Mouse (Mus musculus): ENCODE results near the gene Cdk4. TPM values are rescaled to one million over a fixed set of nuclear protein-coding genes. Genes with fewer than 3 reads are reported as not detected.
"Not testable (repeated sequence)": the region's sequence is repeated elsewhere in the genome, so short reads cannot be mapped to it uniquely, and the experiment has no call there.

Cdk4 gene
- polyA plus RNA-seq, 1 experiment from 2014 or later = 645 TPM

DNA sequence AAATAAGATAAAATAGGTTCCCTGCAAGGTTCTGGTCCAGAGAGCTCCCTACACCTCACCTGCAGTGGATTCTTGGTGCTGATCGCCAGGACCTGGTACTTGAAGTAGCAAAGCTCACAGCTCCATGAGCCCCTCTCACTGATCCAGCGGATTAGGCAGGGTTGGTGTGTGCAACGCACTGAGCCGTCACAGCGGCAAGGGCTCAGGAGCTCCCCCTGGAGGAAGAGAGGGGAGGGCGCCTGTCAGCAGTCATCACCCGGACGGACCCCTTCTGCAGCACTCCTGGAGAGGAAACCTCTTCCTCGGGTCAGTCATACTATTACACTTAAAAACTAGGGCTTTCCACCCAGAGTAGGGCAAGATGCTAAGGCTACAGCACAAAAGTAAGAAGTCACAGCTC, 5.2 kb upstream of the Cdk4 start:
- Histone ChIP-seq H3K9ac (no peak overlapping the region), H3K4me2 (0 out of 2 replicates have a peak overlapping the region, but pooled peaks have one; percentile 89), H3K4me3 (replicated peaks) (0 out of 2 replicates have a peak overlapping the region, but pooled peaks have one; percentile 67), H3K27ac (no peak overlapping the region), H3K27me3 (peaks cover 95% of the 10 kb centered on the region), H3K4me1 (replicated peaks) (peaks cover 32% of the 10 kb centered on the region), H3K36me3 (no peaks in the 10 kb centered on the region), H3K9me3 (replicated peaks) (no peaks in the 10 kb centered on the region)
- peak; percentile 64 for DNase-seq
- 2% methylated on average over 9 of the region's 9 CpGs for WGBS (ENCODE audit: insufficient replicate concordance)
- ATAC-seq (ENCODE audit: low read depth) = no peak

DNA sequence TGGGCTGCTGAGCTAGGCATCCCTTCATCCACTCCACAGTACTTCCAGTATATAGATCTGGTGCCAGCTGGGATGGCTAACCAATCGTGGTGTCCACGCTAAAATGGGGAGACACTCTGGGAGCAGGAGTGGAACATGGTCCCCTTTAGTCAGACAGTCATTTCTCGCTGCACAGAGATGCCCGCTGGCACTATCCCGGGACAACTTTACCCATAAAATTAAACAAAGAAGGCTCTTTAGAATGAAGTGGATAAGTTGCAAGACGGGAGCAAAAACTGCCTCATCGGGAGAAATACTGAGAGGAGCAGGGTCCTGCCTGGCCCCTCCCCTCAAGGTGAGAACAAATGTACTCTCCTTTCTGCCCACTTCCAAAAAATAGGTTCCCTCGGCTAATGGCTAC, 4.6 kb upstream of the Cdk4 start:
- Histone ChIP-seq H3K4me3 (replicated peaks) (peak overlapping the region; percentile 67), H3K4me1 (replicated peaks) (peaks cover 36% of the 10 kb centered on the region), H3K27me3 (peaks cover 90% of the 10 kb centered on the region), H3K9me3 (replicated peaks) (no peaks in the 10 kb centered on the region), H3K27ac (no peak overlapping the region), H3K4me2 (peak overlapping the region; percentile 89), H3K36me3 (no peaks in the 10 kb centered on the region), H3K9ac (no peak overlapping the region)
- ATAC-seq (ENCODE audit: low read depth) (no peak), DNase-seq (no peak)
- 12% methylated on average over 8 of the region's 8 CpGs for WGBS (ENCODE audit: insufficient replicate concordance)

DNA sequence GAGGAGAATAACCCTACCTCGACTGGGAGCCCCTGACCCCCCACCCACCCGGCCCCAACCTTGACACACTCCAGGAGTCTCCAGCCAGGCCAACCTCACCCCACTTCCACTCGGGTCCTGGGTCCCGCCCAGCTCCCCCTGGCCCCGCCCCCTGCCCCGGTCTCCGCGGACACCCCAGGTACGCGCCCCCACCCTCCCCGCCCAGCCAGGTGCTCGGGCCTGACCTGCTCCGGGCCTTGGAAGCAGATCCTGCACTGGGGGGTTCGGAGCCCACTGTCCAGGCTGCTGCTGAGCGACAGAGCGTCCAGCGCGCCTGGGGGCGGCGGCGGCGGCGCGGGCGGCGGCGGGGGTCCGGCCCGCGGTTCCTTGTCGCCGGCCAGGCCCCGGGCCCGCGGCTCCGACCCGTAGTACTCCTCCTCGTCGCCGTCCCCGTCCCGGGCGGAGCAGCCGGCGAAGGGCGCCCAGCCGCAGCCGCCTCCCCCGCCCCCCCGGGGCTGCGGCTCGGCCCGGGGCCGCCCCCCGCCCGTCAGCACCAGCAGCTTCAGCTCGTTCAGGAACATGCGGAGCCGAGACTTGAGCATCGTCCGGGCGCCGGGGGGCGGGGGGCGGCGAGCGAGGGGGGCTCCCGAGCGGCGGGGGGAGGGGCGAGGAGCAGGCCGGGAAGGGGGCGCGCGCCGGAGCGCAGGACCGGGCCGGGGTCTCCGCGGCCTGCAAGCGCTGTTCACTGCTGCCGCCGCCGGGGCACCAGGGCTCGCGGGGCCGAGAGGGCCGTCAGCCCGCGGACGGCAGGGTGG, 4.0 kb upstream of the Cdk4 start:
- 2% methylated on average over 55 of the region's 92 CpGs for WGBS (ENCODE audit: insufficient replicate concordance)
- peaks cover 83% of the 10 kb centered on the region for H3K27me3 ChIP-seq
- H3K4me3 ChIP-seq (replicated peaks) = peak overlapping the region; percentile 67

DNA sequence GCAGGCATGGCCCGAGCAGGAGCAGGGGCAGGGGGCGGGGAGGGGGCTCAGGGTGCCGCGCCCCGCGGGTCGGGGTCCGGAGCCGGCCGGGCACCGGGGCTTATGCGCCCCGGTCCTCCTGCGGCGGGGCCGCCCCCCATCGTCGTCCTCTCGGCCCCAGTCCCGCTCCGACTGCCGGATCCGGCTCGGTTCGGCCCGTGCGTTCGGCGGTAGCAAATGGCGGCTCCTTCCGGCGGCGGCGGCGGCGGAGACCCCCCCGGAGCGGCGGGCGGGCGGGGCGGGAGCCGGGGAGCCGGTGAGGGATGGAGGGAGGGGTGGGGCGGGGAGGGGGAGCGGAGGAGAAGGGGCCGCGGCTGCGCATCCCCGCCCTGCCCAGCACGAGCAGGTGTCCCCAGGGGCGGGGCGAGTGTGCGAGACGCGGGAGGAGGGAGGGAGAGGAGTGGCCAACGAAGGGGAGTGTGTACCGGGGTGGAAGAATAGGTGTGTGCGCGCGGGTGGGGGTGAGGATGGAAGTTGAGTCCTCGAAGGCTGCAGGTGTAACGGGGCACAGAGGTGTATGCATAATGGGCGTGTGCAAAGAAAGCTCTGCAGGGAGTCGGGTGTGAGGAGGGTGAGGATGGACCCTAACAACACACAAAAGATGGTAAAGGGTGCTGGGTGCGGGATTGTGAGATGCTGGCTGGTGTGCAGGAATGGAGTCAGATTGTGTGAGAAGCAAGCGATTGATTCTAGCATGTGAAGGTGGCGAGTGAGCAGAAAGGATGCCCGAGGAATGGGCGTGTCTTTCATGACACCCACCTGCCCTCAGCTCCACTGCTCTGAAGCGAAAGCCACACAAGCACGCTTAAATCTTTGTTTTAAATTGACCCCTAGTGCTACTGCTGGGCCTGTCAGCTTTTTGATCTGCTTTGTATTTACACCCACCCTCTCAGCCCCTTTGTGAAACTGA, 3.1 kb upstream of the Cdk4 start, which contains the start of gene March9:
TSS of gene March9 (minus strand) at position 217 of the 949 bp plus-strand sequence.
- peaks cover 74% of the 10 kb centered on the region for H3K27me3 ChIP-seq
- 2% methylated on average over 62 of the region's 72 CpGs for WGBS (ENCODE audit: insufficient replicate concordance)
- peak within 1 kb of the TSS; percentile 67 for H3K4me3 ChIP-seq (replicated peaks)
- no peaks in the 10 kb centered on the region for H3K9me3 ChIP-seq (replicated peaks)
- DNase-seq = peak; percentile 54
- H3K27ac ChIP-seq = no peak within 1 kb of the TSS
- peaks cover 8% of the 10 kb centered on the region for H3K36me3 ChIP-seq
- peaks cover 51% of the 10 kb centered on the region for H3K4me1 ChIP-seq (replicated peaks)
- peak within 1 kb of the TSS; percentile 63 for H3K9ac ChIP-seq
- ATAC-seq (ENCODE audit: low read depth) = peak; percentile 11; the same call in 1 of the 2 replicates
- peak within 1 kb of the TSS; percentile 89 for H3K4me2 ChIP-seq

More for the DNA sequence above, 4.0 kb upstream of the Cdk4 start:
- Histone ChIP-seq H3K27ac (no peak overlapping the region), H3K4me2 (peak overlapping the region; percentile 89), H3K9me3 (replicated peaks) (no peaks in the 10 kb centered on the region), H3K9ac (peak overlapping the region; percentile 63), H3K36me3 (no peaks in the 10 kb centered on the region; the same call in 1 of the 2 replicates), H3K4me1 (replicated peaks) (peaks cover 42% of the 10 kb centered on the region)
- DNase-seq (no peak), ATAC-seq (ENCODE audit: low read depth) (no peak)

DNA sequence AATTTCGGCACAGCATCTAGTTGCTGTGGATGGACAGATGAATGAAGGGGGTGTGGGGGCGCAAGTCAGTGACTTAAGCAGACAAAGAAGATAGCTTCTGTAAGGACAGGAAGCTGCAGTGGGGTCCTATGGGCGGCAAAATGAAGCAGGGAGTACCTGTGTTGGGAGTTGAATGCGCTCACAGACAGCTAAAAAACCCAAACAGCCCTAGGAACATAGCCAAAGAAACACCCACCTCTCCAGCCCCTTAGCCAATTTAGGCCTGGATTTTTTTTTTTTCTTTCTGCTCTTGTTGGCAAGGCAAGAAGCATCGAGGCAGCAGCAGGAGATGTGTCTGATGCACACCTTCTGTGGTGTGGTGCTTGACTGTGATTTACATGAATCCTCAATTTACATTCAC, 2.2 kb upstream of the Cdk4 start:
- Histone ChIP-seq H3K9ac (no peak overlapping the region), H3K36me3 (peaks cover 17% of the 10 kb centered on the region), H3K9me3 (replicated peaks) (no peaks in the 10 kb centered on the region), H3K4me2 (no peak overlapping the region), H3K27me3 (peaks cover 66% of the 10 kb centered on the region), H3K4me3 (replicated peaks) (no peak overlapping the region), H3K27ac (no peak overlapping the region), H3K4me1 (replicated peaks) (peaks cover 59% of the 10 kb centered on the region)
- ATAC-seq (ENCODE audit: low read depth) (no peak), DNase-seq (no peak)
- WGBS (ENCODE audit: insufficient replicate concordance) = 48% methylated on average over 5 of the region's 5 CpGs

DNA sequence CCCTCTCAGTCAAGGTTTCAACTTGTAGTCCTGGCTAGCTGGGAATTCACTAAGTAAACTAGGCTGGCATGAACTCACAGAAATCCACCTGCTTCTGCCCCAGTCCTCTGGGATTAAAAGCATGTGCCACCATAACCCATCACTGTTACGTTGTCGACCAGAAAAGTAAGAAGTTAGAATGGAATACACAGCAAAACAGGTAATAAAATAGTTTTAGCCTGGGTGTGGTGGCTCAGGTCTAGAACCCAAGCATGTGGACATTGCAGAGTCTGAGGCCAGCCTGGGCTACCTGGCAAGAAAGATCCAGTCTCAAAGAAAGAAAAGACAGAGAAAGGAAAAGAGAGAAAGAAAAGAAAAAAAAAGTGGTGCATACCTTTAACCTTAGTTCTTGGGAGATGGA, 1.8 kb upstream of the Cdk4 start:
- H3K4me2 ChIP-seq = no peak overlapping the region
- H3K9ac ChIP-seq = no peak overlapping the region
- no peak overlapping the region for H3K4me3 ChIP-seq (replicated peaks)
- peaks cover 63% of the 10 kb centered on the region for H3K4me1 ChIP-seq (replicated peaks)
- no peaks in the 10 kb centered on the region for H3K9me3 ChIP-seq (replicated peaks)
- WGBS (ENCODE audit: insufficient replicate concordance) = 64% methylated on average over 2 of the region's 2 CpGs
- ATAC-seq (ENCODE audit: low read depth) (no peak), DNase-seq (no peak)
- H3K27ac ChIP-seq = no peak overlapping the region
- H3K27me3 ChIP-seq = peaks cover 62% of the 10 kb centered on the region
- H3K36me3 ChIP-seq = peaks cover 21% of the 10 kb centered on the region

DNA sequence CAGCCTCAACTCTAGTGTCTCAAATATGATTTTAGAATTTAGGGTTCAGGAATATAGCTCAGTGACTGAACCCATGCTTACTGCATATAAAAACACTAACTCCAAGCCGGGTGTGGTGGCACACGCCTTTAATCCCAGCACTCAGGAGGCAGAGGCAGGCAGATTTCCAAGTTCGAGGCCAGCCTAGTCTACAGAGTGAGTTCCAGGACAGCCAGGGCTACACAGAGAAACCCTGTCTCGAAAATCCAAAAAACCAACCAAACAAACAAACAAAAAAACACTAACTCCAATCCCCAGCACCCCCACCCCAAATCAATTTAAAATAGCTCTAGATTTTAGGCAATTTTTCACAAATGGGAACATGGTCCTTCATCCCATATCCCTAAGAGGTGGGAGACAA, 1.2 kb upstream of the Cdk4 start:
- H3K27me3 ChIP-seq = peaks cover 57% of the 10 kb centered on the region
- 67% methylated on average over 4 of the region's 4 CpGs for WGBS (ENCODE audit: insufficient replicate concordance)
- ATAC-seq (ENCODE audit: low read depth); H3K9ac ChIP-seq; DNase-seq; H3K4me3 ChIP-seq (replicated peaks); H3K9me3 ChIP-seq (replicated peaks); H3K27ac ChIP-seq; H3K4me2 ChIP-seq: not testable (repeated sequence)
- peaks cover 27% of the 10 kb centered on the region for H3K36me3 ChIP-seq
- peaks cover 69% of the 10 kb centered on the region for H3K4me1 ChIP-seq (replicated peaks)

DNA sequence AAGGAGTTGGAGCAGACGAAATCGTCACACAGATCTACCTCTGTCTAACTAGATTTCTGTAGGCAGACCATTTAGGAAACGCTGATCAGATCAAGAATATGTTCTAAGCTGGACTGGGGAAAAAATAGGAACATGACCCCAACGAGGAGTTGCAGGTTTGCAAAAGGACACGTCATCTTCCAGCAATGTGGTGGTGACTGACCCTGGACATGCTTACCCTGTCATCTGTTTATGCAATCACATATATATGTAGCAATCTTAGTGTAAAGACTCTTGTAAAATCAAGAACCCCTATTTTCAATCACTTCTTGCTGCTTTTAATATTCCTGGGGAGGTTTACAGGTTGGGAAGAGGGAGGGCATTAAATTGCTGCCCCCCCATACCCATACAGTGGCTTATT, 831 bp upstream of the Cdk4 start:
- H3K36me3 ChIP-seq = peaks cover 31% of the 10 kb centered on the region
- no peak overlapping the region for H3K27ac ChIP-seq
- peaks cover 73% of the 10 kb centered on the region for H3K4me1 ChIP-seq (replicated peaks)
- ATAC-seq (ENCODE audit: low read depth) (no peak), DNase-seq (no peak)
- 58% methylated on average over 5 of the region's 5 CpGs for WGBS (ENCODE audit: insufficient replicate concordance)
- no peak overlapping the region for H3K9ac ChIP-seq
- H3K27me3 ChIP-seq = peaks cover 53% of the 10 kb centered on the region
- no peaks in the 10 kb centered on the region for H3K9me3 ChIP-seq (replicated peaks)
- peak overlapping the region; percentile 95 for H3K4me2 ChIP-seq
- H3K4me3 ChIP-seq (replicated peaks) = 0 out of 2 replicates have a peak overlapping the region, but pooled peaks have one; percentile 80

DNA sequence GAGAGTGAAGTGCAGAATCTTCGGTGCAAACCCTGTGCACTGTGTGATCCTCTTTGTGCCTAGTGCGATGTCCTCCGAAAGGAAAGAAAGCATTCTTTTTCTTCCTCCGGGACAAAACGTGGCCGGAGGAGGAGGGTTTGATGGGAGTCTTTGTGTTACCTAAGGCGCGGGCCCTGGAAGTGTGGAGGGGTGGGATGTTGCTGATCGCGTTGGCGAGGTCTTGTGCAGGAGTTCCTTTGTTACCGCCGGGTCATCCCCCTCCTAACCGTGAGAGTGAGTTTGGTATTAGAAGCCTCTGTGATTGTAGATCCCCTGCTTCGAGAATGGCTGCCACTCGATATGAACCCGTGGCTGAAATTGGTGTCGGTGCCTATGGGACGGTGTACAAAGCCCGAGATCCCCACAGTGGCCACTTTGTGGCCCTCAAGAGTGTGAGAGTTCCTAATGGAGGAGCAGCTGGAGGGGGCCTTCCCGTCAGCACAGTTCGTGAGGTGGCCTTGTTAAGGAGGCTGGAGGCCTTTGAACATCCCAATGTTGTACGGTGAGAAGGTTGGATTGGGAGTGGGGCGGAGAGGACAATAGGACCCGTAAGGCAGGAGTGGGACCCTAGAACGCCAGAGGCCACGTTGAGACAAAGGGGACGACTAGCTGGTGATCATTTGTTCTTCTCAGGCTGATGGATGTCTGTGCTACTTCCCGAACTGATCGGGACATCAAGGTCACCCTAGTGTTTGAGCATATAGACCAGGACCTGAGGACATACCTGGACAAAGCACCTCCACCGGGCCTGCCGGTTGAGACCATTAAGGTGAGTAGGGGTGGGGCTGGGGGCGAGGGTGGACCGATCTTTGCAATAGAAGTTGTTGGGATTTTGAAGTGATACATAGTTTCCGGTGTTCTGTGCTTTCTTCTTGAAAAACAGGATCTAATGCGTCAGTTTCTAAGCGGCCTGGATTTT, 858 bp downstream of the Cdk4 start:
- Histone ChIP-seq H3K27me3 (peaks cover 36% of the 10 kb centered on the region), H3K27ac (peak overlapping the region; percentile 78), H3K9ac (peak overlapping the region; percentile 91), H3K36me3 (peaks cover 39% of the 10 kb centered on the region), H3K4me3 (replicated peaks) (peak overlapping the region; percentile 80), H3K9me3 (replicated peaks) (no peaks in the 10 kb centered on the region), H3K4me1 (replicated peaks) (peaks cover 82% of the 10 kb centered on the region), H3K4me2 (peak overlapping the region; percentile 95)
- ATAC-seq (ENCODE audit: low read depth) (peak; percentile 2), DNase-seq (no peak)
- 11% methylated on average over 36 of the region's 37 CpGs for WGBS (ENCODE audit: insufficient replicate concordance)

GRCm38 (mm10) chr10:127065981-127066380, 2.6 kb downstream of the Cdk4 start:
- ATAC-seq (ENCODE audit: low read depth) = no peak
- no peak overlapping the region for H3K4me2 ChIP-seq
- H3K27ac ChIP-seq = no peak overlapping the region
- H3K4me1 ChIP-seq (replicated peaks) = peaks cover 81% of the 10 kb centered on the region
- H3K4me3 ChIP-seq (replicated peaks) = no peak overlapping the region
- DNase-seq = no peak
- no peaks in the 10 kb centered on the region for H3K9me3 ChIP-seq (replicated peaks)
- peaks cover 18% of the 10 kb centered on the region for H3K27me3 ChIP-seq
- peaks cover 39% of the 10 kb centered on the region for H3K36me3 ChIP-seq
- 49% methylated on average over 9 of the region's 9 CpGs for WGBS (ENCODE audit: insufficient replicate concordance)
- peak overlapping the region; percentile 8; the same call in 1 of the 2 replicates for H3K9ac ChIP-seq

Measured in liver, embryonic 13.5 days (tissue).